Mouse (Mus musculus): ENCODE data around the gene Zbtb34. TPM values are rescaled to one million over a fixed set of nuclear protein-coding genes. Genes with fewer than 3 reads are reported as not detected.

Zbtb34 gene
- total RNA-seq, 2 experiments from 2014 or later = 3.0 to 3.4 TPM

DNA sequence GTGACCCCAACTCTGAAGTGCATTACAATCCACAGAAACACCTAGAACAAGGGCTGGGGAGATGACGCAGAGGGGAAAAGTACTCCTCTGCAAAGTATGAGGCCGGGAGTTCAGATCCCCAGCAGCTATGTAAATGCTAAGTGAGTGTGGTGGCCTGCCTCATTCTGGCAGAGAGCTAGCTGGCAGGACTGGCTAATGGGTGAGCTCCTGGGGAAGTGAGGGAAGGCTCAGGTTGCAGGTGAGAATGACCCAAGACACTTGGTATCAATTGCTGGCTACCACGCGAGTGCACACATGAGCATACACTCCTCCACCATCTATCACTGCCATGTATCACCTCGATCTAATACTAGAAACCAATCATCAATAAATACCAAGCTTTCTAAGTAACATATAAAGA, 25.1 kb upstream of the Zbtb34 start:
- intact Hi-C loops (cut with DNase I) = no loop called here
- Histone ChIP-seq H3K4me3 (no peak overlapping the region), H3K27ac (peak overlapping the region; percentile 70)
- no peak for TF ChIP-seq CTCF (IDR thresholded peaks at IDR 0.05)
- peak; percentile 70 for DNase-seq

DNA sequence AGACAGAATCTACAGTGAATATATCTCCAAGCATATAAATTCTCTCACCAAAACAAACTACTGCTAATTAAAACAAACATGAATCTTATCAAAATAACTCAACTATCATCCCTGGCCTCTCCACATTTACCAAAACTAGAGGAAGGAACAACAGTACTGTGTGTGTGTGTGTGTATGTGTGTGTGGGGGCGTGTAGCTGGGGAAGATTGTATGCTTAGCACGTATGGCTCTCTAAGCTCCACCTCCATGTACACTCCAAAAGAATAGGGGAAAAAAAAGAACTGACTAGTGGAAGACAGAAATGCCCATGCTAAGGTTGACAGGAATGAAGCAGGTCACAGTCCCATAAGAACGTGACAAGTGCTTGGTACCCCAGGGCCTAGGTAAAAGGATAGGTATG, 24.2 kb upstream of the Zbtb34 start:
- TF ChIP-seq CTCF (IDR thresholded peaks at IDR 0.05) = no peak
- peak overlapping the region; percentile 70; the same call in 1 of the 2 replicates for H3K27ac ChIP-seq
- H3K4me3 ChIP-seq = no peak overlapping the region
- no peak for DNase-seq
- intact Hi-C loops (cut with DNase I) = no loop called here

DNA sequence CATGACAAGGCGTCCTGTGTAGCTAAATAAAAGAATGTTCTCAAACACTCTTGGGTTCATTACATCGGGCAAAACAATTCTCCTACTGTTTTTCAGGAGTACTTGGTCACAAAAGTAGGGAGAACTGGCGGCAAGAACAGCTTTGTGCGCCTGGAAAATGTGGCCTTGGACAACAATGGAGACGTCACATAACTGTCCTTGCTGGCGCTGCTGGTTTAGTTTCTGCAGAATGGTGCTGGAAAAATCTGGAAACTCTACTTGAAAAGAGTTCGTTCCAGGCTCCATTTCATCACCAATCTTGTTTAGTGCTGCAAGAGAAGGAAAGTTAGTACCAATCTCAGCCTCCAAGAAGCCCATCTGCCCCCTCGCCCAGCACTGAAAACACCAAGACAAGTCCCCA, 23.7 kb upstream of the Zbtb34 start:
- TF ChIP-seq CTCF (IDR thresholded peaks at IDR 0.05) = no peak
- intact Hi-C loops (cut with DNase I) = no loop called here
- Histone ChIP-seq H3K27ac (0 out of 2 replicates have a peak overlapping the region, but pooled peaks have one; percentile 76), H3K4me3 (no peak overlapping the region)
- DNase-seq = no peak

DNA sequence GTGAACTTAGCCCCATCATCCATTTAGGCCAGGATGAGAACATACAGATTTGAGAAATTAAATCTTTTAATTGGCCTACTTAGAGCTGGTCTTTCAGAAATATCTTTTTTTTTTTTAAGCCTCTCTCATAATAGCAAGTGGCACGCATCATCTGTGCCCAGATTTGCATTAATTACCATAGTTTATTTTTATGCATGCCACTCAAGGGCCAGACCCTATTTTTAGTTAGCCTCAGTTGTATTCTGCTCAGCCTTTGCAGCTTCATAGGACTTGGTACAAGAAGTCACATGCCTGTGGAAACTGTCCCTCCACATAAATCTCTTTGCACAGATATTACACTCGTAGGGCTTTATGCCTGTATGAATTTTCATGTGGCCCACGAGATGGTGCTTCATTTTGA, 22.4 kb upstream of the Zbtb34 start:
- Histone ChIP-seq H3K4me3 (peak overlapping the region; percentile 15; the same call in 1 of the 2 replicates), H3K27ac (peak overlapping the region; percentile 76)
- DNase-seq = no peak
- no peak for TF ChIP-seq CTCF (IDR thresholded peaks at IDR 0.05)
- intact Hi-C loops (cut with DNase I) = no loop called here

DNA sequence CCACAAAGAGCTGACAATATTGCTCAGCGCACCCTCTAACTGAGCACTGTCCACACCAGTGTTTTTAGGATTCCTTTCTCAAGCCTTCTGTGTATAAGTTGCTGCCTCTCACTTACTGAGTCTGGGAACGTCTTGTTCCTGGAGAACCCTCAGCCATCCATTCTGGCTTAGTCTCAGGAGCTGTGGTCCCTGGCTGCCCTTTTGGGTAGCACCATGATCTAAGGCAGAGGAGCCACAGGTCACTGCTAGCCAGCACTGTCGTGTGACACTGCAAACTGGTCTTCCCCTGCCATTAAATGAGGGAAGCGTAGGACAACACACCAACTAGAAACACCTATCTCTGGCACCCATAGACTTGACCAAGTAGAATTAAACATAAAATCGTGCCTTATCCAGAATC, 21.6 kb upstream of the Zbtb34 start:
- Histone ChIP-seq H3K4me3 (no peak overlapping the region), H3K27ac (peak overlapping the region; percentile 76)
- TF ChIP-seq CTCF (IDR thresholded peaks at IDR 0.05) = no peak
- intact Hi-C loops (cut with DNase I) = no loop called here
- DNase-seq = peak; percentile 64

DNA sequence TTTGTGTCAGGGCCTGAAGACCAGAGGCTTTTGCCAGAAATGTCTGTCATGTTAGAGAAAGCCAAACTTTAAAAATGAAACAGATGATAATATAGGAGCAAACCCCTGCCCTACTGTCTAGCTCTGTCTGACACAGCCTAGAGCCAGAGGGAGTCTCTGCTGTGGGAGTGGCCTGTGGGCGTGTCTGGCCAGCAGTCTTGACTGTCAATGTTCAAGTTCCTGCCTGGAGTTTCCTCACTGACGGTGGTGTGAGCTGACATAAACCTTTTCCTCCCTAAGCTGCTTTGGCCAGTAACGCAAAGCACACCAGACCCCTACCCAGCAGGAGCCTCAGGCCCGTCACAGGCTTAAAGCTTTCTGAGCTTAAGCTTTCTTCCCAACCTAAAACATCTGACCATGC, 21.0 kb upstream of the Zbtb34 start:
- TF ChIP-seq CTCF (IDR thresholded peaks at IDR 0.05) = no peak
- peak overlapping the region; percentile 76 for H3K27ac ChIP-seq
- no peak overlapping the region for H3K4me3 ChIP-seq
- intact Hi-C loops (cut with DNase I) = no loop called here
- DNase-seq = peak; percentile 57

DNA sequence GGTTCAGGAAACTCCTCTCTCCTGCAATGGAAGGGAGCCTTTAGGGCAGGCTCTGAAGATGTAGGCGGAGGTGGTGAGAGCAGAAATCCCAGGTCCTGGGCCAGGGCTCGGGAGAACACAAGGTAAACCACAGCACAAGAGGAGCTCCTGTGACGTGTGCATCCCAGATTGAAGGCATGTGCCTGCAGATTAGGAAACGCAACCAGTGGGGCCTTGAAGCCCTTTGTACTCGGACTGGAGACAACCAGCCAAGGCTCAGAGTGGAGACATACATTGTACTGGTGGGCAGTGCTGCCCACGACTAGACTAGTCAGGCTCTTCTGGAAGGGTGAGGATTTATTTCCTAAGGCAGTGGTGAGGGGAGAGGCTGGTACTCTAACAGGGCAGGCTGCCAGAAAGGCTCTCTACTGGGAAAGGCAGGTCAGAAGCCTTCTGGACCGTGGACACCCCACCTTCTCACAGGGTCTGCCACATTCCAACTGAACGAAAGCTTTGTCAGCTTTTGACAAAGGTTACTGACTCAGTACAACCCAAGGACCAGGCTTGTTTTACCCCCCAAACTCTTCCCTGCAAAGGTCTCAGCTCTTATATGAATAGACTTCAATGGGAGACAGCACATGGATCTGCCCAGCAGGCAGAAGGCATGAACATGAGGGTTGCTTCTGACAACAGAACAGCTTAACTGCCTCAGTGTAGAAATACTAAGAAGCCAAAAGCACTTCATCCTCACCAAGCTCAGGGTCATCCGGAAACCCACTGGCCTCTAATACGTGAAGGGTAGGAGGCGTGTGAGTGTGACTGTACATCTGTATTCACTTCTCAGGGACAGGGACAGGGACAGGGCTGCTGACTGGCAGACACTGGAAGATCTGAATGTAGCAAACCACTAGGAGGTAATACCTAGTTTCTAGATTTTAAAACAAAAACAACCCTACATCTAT, 20.2 kb upstream of the Zbtb34 start:
- DNase-seq = no peak
- Histone ChIP-seq H3K27ac (peak overlapping the region; percentile 76; the same call in 1 of the 2 replicates), H3K4me3 (no peak overlapping the region)
- intact Hi-C loops (cut with DNase I) = no loop called here
- TF ChIP-seq CTCF (IDR thresholded peaks at IDR 0.05) = no peak

DNA sequence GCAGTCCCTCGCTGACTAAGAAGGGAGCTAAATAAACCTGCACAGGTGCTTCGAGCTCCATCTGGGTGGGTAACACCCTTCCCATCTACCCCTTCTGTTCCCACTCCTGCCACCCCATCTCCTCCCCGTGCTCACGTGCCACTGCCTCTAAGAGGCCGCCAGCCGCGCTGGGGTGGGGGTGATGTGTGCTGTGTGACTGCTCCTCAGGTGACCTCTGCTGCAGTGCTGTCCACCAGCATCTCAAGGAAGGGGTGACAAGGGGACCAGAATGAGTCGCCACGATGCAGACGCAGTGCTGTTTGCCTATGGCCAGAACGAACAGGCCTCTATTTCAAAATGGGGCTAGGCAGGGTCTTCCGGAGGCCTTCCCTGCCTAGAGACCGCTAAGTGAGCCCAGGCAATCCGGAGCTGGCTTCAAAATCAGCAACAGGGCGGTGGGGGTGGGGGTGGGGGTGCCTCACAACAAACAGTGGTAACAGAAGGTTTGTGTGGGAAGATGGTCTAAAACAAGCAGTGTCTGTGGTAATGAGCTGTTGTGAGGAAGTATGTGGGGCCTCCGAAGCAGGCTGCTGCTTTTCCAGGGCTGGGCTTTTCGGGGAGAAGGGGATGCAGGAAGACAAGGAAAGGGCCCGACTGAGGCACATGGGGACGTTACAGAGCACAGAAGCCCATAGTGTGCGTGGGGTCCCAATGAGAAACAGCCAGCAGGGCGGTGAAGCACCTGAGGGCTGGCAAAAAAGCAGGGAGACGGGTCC, 18.2 kb upstream of the Zbtb34 start:
- Histone ChIP-seq H3K4me3 (no peak overlapping the region), H3K27ac (no peak overlapping the region)
- intact Hi-C loops (cut with DNase I) = no loop called here
- DNase-seq = no peak
- no peak for TF ChIP-seq CTCF (IDR thresholded peaks at IDR 0.05)

DNA sequence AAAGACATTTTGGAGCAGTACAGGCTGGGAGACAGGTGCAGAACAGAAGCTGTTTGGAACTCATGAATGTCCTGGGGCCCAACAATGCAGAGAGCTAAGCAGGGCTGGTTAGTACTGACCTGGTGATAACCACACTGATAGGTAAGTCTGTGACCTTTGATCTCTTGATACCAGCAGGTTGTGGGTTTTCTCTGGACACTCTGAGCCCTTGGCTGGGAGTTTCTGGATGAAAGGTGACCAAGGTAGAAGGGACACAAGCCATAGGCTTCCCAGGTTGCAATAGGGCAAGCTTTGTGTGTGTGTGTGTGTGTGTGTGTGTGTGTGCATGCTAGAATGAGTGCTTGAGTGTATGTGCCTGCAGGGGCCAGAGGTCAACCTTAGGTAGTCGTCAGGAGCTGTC, 15.7 kb upstream of the Zbtb34 start:
- no peak for TF ChIP-seq CTCF (IDR thresholded peaks at IDR 0.05)
- DNase-seq = no peak
- H3K4me3 ChIP-seq = no peak overlapping the region
- H3K27ac ChIP-seq = no peak overlapping the region
- intact Hi-C loops (cut with DNase I) = no loop called here

DNA sequence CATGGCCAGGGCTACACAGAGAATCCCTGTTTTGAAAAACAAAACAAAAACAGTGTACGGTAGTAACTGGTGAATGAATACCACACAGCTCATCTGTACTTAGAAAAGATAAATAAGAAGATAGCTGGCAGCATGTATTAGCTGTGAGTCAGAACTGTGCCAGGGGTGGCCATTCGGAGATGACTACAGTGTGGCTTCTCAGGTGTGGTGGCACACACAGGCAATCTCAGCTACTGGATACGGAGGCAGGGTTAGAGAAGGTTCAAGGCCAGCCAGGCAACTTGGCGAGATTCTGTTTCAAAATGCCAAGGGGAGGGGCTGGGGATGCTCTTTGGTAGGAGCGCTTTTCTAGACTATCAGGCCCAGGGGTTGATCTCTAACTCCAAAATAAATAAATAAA, 14.6 kb upstream of the Zbtb34 start:
- no peak overlapping the region for H3K27ac ChIP-seq
- no peak overlapping the region for H3K4me3 ChIP-seq
- intact Hi-C loops (cut with DNase I) = no loop called here
- no peak for TF ChIP-seq CTCF (IDR thresholded peaks at IDR 0.05)
- DNase-seq = no peak

DNA sequence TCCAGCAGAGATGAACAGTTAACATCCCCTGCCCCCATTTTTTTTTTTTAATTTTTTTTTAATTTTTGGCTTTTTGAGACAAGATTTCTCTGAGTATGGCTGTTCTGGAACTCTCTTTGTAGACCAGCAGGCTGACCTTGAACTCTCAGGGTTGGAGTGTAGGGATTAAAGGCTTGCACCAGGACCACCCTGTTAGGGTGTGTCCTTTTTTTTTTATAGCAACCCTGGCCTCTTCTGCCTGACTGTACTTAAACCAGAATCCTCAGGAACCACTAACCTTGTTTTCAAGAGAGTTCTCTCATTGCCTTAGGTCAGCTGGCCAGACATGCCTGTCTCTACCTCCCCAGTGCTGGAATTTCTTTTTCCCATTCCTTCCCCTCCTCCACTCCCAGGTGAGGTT, 13.7 kb upstream of the Zbtb34 start:
- intact Hi-C loops (cut with DNase I) = no loop called here
- DNase-seq = no peak
- Histone ChIP-seq H3K4me3 (no peak overlapping the region), H3K27ac (peak overlapping the region; percentile 61; the same call in 1 of the 2 replicates)
- no peak for TF ChIP-seq CTCF (IDR thresholded peaks at IDR 0.05)

DNA sequence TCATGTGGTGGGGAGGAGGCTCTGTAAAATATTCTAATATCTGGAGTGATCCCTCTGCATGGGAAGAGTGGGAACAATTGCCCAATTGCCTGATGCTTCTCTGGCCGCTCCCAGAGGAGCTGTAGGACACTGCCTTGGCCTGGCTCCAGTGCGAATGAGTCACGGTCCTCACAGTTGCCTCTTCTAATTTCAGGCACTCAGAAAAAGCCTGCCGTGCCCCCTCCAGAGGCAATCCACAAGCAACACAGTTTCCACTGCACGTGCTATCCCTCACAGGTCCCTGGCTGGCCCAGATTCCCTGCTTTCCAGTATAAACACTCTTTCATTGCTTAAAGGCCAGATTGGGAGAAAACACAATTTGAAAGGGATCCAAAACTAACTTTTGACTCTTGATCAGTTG, 13.2 kb upstream of the Zbtb34 start:
- Histone ChIP-seq H3K27ac (peak overlapping the region; percentile 61), H3K4me3 (no peak overlapping the region)
- TF ChIP-seq CTCF (IDR thresholded peaks at IDR 0.05) = peak; percentile 33; the same call in 1 of the 2 replicates
- DNase-seq = peak; percentile 95
- intact Hi-C loops (cut with DNase I) = no loop called here

DNA sequence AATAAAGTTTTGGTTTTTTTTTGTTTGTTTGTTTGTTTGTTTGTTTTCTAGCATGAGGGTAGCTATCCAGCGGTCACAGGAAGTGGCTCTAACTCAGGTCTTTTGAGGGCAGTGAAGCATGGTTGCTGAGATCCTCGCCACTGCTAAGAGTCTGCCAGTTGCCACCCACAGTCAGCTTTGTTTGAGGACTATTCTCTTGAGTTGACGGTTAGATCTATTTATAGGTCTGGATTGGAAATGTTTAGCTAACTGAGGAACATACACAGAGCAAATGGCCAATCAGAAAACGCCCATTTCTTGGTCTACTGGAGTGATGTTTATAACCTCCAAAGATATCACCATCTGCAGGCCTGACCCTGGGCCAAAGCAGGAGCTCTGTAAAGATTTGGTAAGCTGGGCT, 11.6 kb upstream of the Zbtb34 start:
- TF ChIP-seq CTCF (IDR thresholded peaks at IDR 0.05) = no peak
- intact Hi-C loops (cut with DNase I) = no loop called here
- H3K4me3 ChIP-seq = no peak overlapping the region
- H3K27ac ChIP-seq = no peak overlapping the region
- no peak for DNase-seq
